ENCODE assay signal across 23 mouse cellular contexts in genomic region chr4:119185771-119186170, GRCm38 (mm10). TPM values are rescaled to one million over a fixed set of nuclear protein-coding genes. Genes with fewer than 3 reads are reported as not detected.
DNase-seq lines count a peak whose midpoint lies in the region; ATAC-seq and TF ChIP-seq lines count a peak whose summit lies in the region.
"Had no signal": no experiment of that assay in that cellular context is flagged by ENCODE, and none has a peak within 500 bp of the region (broad histone marks: within the 10 kb centered on the region; RNA-seq: fewer than 3 reads in every experiment).

No protein-coding gene starts in this region.

- WGBS in heart, embryonic 12.5 days = 81% methylated on average over 4 of the region's 4 CpGs
- 79% methylated on average over 4 of the region's 4 CpGs for WGBS in liver, embryonic 12.5 days (ENCODE audit: insufficient replicate concordance)
- WGBS in liver, embryonic 16.5 days (ENCODE audit: insufficient replicate concordance) = 78% methylated on average over 4 of the region's 4 CpGs
- WGBS in kidney, adult 2 months = 75% methylated on average over 4 of the region's 4 CpGs
- WGBS in intestine, postnatal 0 days = 77% methylated on average over 4 of the region's 4 CpGs

- peaks cover 10% of the 10 kb centered on the region for H3K4me1 ChIP-seq in heart, embryonic 12.5 days (replicated peaks)
- H3K4me1 ChIP-seq in G1E (ENCODE audit: insufficient read depth, low read depth, low read length) = peaks cover 78% of the 10 kb centered on the region
- H3K4me1 ChIP-seq in liver, embryonic 12.5 days = peaks cover 72% of the 10 kb centered on the region
- peaks cover 37% of the 10 kb centered on the region for H3K4me1 ChIP-seq in liver, embryonic 16.5 days (ENCODE audit: control insufficient read depth, low read depth, low read length)
- no peaks in the 10 kb centered on the region for H3K4me1 ChIP-seq in kidney, adult 2 months (ENCODE audit: control insufficient read depth, insufficient read depth, low read length)
- no peaks in the 10 kb centered on the region for H3K4me1 ChIP-seq in intestine, postnatal 0 days (replicated peaks; ENCODE audit: control insufficient read depth, insufficient read depth, low read length)
- H3K4me1 ChIP-seq: embryonic facial prominence, embryonic 10.5 days; forebrain, embryonic 15.5 days; hindbrain, embryonic 15.5 days had no signal

- H3K36me3 ChIP-seq in heart, embryonic 12.5 days = no peaks in the 10 kb centered on the region
- H3K36me3 ChIP-seq in G1E (replicated peaks) = peaks cover 77% of the 10 kb centered on the region
- peaks cover 81% of the 10 kb centered on the region for H3K36me3 ChIP-seq in liver, embryonic 12.5 days
- peaks cover 80% of the 10 kb centered on the region for H3K36me3 ChIP-seq in liver, embryonic 16.5 days (ENCODE audit: control insufficient read depth, insufficient read depth)
- no peaks in the 10 kb centered on the region for H3K36me3 ChIP-seq in kidney, adult 2 months (ENCODE audit: control insufficient read depth, insufficient read depth, low read length)
- no peaks in the 10 kb centered on the region for H3K36me3 ChIP-seq in intestine, postnatal 0 days (ENCODE audit: control insufficient read depth, insufficient read depth)
- H3K36me3 ChIP-seq: embryonic facial prominence, embryonic 10.5 days; forebrain, embryonic 15.5 days; heart, embryonic 15.5 days; hindbrain, embryonic 15.5 days had no signal

- H3K9ac ChIP-seq in heart, embryonic 12.5 days = no peak overlapping the region
- peak overlapping the region; percentile 36 for H3K9ac ChIP-seq in liver, embryonic 12.5 days
- peak overlapping the region; percentile 25; the same call in 1 of the 2 replicates for H3K9ac ChIP-seq in liver, embryonic 16.5 days (ENCODE audit: low read depth, low read length)
- H3K9ac ChIP-seq in intestine, postnatal 0 days (ENCODE audit: low read depth, low read length) = no peak overlapping the region
- H3K9ac ChIP-seq: forebrain, embryonic 15.5 days; heart, embryonic 15.5 days; hindbrain, embryonic 15.5 days had no signal

- H3K27ac ChIP-seq in heart, embryonic 12.5 days (ENCODE audit: poor library complexity, severe bottlenecking) = no peak overlapping the region
- peak overlapping the region; percentile 34; the same call in 1 of the 2 replicates for H3K27ac ChIP-seq in liver, embryonic 12.5 days
- no peak overlapping the region; the same call in 1 of the 2 replicates for H3K27ac ChIP-seq in liver, embryonic 16.5 days (ENCODE audit: low read length)
- H3K27ac ChIP-seq in kidney, adult 2 months (ENCODE audit: insufficient read depth, low read depth, low read length) = no peak overlapping the region
- H3K27ac ChIP-seq in intestine, postnatal 0 days (ENCODE audit: low read depth, low read length) = no peak overlapping the region
- H3K27ac ChIP-seq: embryonic facial prominence, embryonic 10.5 days; forebrain, embryonic 15.5 days; heart, adult 2 months; heart, embryonic 15.5 days; hindbrain, embryonic 15.5 days had no signal

- TF ChIP-seq CTCF in G1E (IDR thresholded peaks at IDR 0.05; ENCODE audit: low read depth, low read length) = no peak
- TF ChIP-seq CTCF in kidney, adult 2 months (conservative IDR thresholded peaks at IDR 0.05; ENCODE audit: insufficient read depth, insufficient read length, low read depth, low read length) = no peak
- TF ChIP-seq CTCF in intestine, postnatal 0 days (IDR thresholded peaks at IDR 0.05; ENCODE audit: low read depth) = no peak

- no peak for ATAC-seq in heart, embryonic 12.5 days (ENCODE audit: insufficient number of reproducible peaks, low FRiP score)
- no peak for ATAC-seq in G1E (ENCODE audit: extremely low read depth, insufficient number of reproducible peaks, low FRiP score, poor library complexity, severe bottlenecking)
- ATAC-seq in liver, embryonic 12.5 days = no peak
- no peak for ATAC-seq in liver, embryonic 16.5 days (ENCODE audit: low read depth)
- no peak for ATAC-seq in intestine, postnatal 0 days
- ATAC-seq: CD4-positive, CD25-positive, alpha-beta regulatory T cell, adult 4 months; forebrain, embryonic 15.5 days had no signal

- peak overlapping the region; percentile 24; the same call in 1 of the 2 replicates for H3K4me2 ChIP-seq in heart, embryonic 12.5 days
- H3K4me2 ChIP-seq in liver, embryonic 12.5 days = peak overlapping the region; percentile 80
- peak overlapping the region; percentile 83 for H3K4me2 ChIP-seq in liver, embryonic 16.5 days (ENCODE audit: low read depth, low read length)
- no peak overlapping the region for H3K4me2 ChIP-seq in intestine, postnatal 0 days (replicated peaks; ENCODE audit: low read depth)
- H3K4me2 ChIP-seq: forebrain, embryonic 15.5 days; heart, embryonic 15.5 days; hindbrain, embryonic 15.5 days had no signal

- H3K4me3 ChIP-seq in heart, embryonic 12.5 days = no peak overlapping the region
- peak overlapping the region; percentile 61; the same call in 1 of the 2 replicates for H3K4me3 ChIP-seq in G1E (ENCODE audit: low read depth, low read length)
- H3K4me3 ChIP-seq in liver, embryonic 12.5 days = peak overlapping the region; percentile 81
- peak overlapping the region; percentile 82 for H3K4me3 ChIP-seq in liver, embryonic 16.5 days (ENCODE audit: low read depth, low read length)
- H3K4me3 ChIP-seq in kidney, adult 2 months (ENCODE audit: insufficient read depth, low read depth, low read length) = no peak overlapping the region
- H3K4me3 ChIP-seq in intestine, postnatal 0 days (ENCODE audit: low read depth, low read length) = no peak overlapping the region
- H3K4me3 ChIP-seq: embryonic facial prominence, embryonic 10.5 days; forebrain, embryonic 15.5 days; heart, adult 2 months; heart, embryonic 15.5 days; hindbrain, embryonic 15.5 days had no signal

- no peak for DNase-seq in heart, adult 8-10 months (ENCODE audit: low spot score)
- no peak for DNase-seq in G1E (ENCODE audit: low spot score)
- DNase-seq in adrenal gland, postnatal 10 days = no peak
- DNase-seq in kidney, adult 2 months = no peak
- DNase-seq: adrenal gland, postnatal 14 days; cerebellum, adult 18-20 months; cerebellum, adult 9-11 months; gastrocnemius, postnatal 36 days; heart, adult 2 months; heart, postnatal 14 days had no signal

- H3K9me3 ChIP-seq in heart, embryonic 12.5 days (replicated peaks) = no peaks in the 10 kb centered on the region
- H3K9me3 ChIP-seq in G1E (replicated peaks) = no peaks in the 10 kb centered on the region
- no peaks in the 10 kb centered on the region for H3K9me3 ChIP-seq in liver, embryonic 12.5 days (replicated peaks)
- H3K9me3 ChIP-seq in liver, embryonic 16.5 days (replicated peaks; ENCODE audit: control insufficient read depth, low read length) = no peaks in the 10 kb centered on the region
- no peaks in the 10 kb centered on the region for H3K9me3 ChIP-seq in intestine, postnatal 0 days (ENCODE audit: control insufficient read depth)
- H3K9me3 ChIP-seq: embryonic facial prominence, embryonic 10.5 days; forebrain, embryonic 15.5 days; heart, embryonic 15.5 days; hindbrain, embryonic 15.5 days had no signal

- no peaks in the 10 kb centered on the region for H3K27me3 ChIP-seq in heart, embryonic 12.5 days (replicated peaks)
- no peaks in the 10 kb centered on the region for H3K27me3 ChIP-seq in G1E (ENCODE audit: insufficient read depth, low read length)
- no peaks in the 10 kb centered on the region for H3K27me3 ChIP-seq in liver, embryonic 12.5 days (replicated peaks)
- no peaks in the 10 kb centered on the region for H3K27me3 ChIP-seq in liver, embryonic 16.5 days (ENCODE audit: control insufficient read depth, insufficient read depth, low read depth, low read length)
- H3K27me3 ChIP-seq in kidney, adult 2 months (replicated peaks; ENCODE audit: control insufficient read depth, insufficient read depth, low read length) = no peaks in the 10 kb centered on the region
- no peaks in the 10 kb centered on the region; the same call in 1 of the 2 replicates for H3K27me3 ChIP-seq in intestine, postnatal 0 days (replicated peaks; ENCODE audit: control insufficient read depth, insufficient read depth, low read length)
- H3K27me3 ChIP-seq: forebrain, embryonic 15.5 days; heart, embryonic 15.5 days; hindbrain, embryonic 15.5 days had no signal

- TF ChIP-seq POLR2A in kidney, adult 2 months (IDR thresholded peaks at IDR 0.05; ENCODE audit: low read depth, low read length) = no peak

RNA-seq across cellular contexts. Expression of gene Ermap, which starts 4.0 kb away (rescaled TPM):
- polyA plus RNA-seq in heart, embryonic 12.5 days (2016; fragmentation: Nextera tagmentation; extraction: Ambion mirVana) = 22.9 and 26.7 TPM in 2 replicates
- under 1 TPM in 1 of 4 experiments, not detected in 3; 0.17 TPM for total RNA-seq in heart, adult 8-10 months (2022)
- total RNA-seq in G1E (2014; fragmentation: Nextera tagmentation) = 249 and 348 TPM in 2 replicates
- 81.1 and 96.0 TPM in 2 replicates for total RNA-seq in G1E (2017)
- 47.4 and 62.9 TPM in 2 replicates for polyA plus RNA-seq in G1E (2012)
- polyA plus RNA-seq in liver, embryonic 12.5 days (2016; fragmentation: Nextera tagmentation; extraction: Ambion mirVana) = 328 and 333 TPM in 2 replicates
- 359 and 361 TPM in 2 replicates for polyA plus RNA-seq in liver, embryonic 16.5 days (2015; fragmentation: Nextera tagmentation; extraction: Ambion mirVana)
- 1 to 10 TPM; 4.9 to 7.5 TPM for total RNA-seq in adrenal gland, postnatal 10 days (2021)
- 0.04 and 0.08 TPM in 2 replicates for polyA plus RNA-seq in kidney, adult 2 months (2012; rRNA removed)
- 0.05 and 0.18 TPM in 2 replicates for polyA plus RNA-seq in intestine, postnatal 0 days (2015; fragmentation: Nextera tagmentation; extraction: Ambion mirVana)
- total RNA-seq: gastrocnemius, adult 8-10 months; gastrocnemius, postnatal 36 days had no signal
- polyA plus RNA-seq: CD4-positive, CD25-positive, alpha-beta regulatory T cell, adult 4 months had no signal

RNA-seq across cellular contexts. Expression of gene Svbp, which starts 9.3 kb away (rescaled TPM):
- 127 TPM in 2 replicates for polyA plus RNA-seq in heart, embryonic 12.5 days (2016; fragmentation: Nextera tagmentation; extraction: Ambion mirVana)
- 10 to 100 TPM; 14.8 to 17.5 (median 15.8) TPM for total RNA-seq in heart, adult 8-10 months (2022)
- total RNA-seq in G1E (2014; fragmentation: Nextera tagmentation) = 47.3 and 63.2 TPM in 2 replicates
- total RNA-seq in G1E (2017) = 119 and 190 TPM in 2 replicates
- 515 and 560 TPM in 2 replicates for polyA plus RNA-seq in G1E (2012)
- 114 and 121 TPM in 2 replicates for polyA plus RNA-seq in liver, embryonic 12.5 days (2016; fragmentation: Nextera tagmentation; extraction: Ambion mirVana)
- 69.6 and 79.2 TPM in 2 replicates for polyA plus RNA-seq in liver, embryonic 16.5 days (2015; fragmentation: Nextera tagmentation; extraction: Ambion mirVana)
- total RNA-seq in adrenal gland, postnatal 10 days (2021) = 10 to 100 TPM; 24.6 to 27.8 TPM
- 29.2 and 35.4 TPM in 2 replicates for polyA plus RNA-seq in kidney, adult 2 months (2012; rRNA removed)
- polyA plus RNA-seq in intestine, postnatal 0 days (2015; fragmentation: Nextera tagmentation; extraction: Ambion mirVana) = 88.1 and 91.6 TPM in 2 replicates

RNA-seq across cellular contexts. Expression of gene Zfp691, which starts 11.8 kb away (rescaled TPM):
- 8.3 and 11.5 TPM in 2 replicates for polyA plus RNA-seq in heart, embryonic 12.5 days (2016; fragmentation: Nextera tagmentation; extraction: Ambion mirVana)
- 10 to 100 TPM; 19.3 to 23.9 (median 22.6) TPM for total RNA-seq in heart, adult 8-10 months (2022)
- total RNA-seq in G1E (2014; fragmentation: Nextera tagmentation) (29.7 and 50.3 TPM in 2 replicates), G1E (2017) (6.7 and 7.7 TPM in 2 replicates)
- polyA plus RNA-seq in G1E (2012) = 14.4 and 17.2 TPM in 2 replicates
- 3.6 and 3.8 TPM in 2 replicates for polyA plus RNA-seq in liver, embryonic 12.5 days (2016; fragmentation: Nextera tagmentation; extraction: Ambion mirVana)
- polyA plus RNA-seq in liver, embryonic 16.5 days (2015; fragmentation: Nextera tagmentation; extraction: Ambion mirVana) = 2.0 and 2.1 TPM in 2 replicates
- 10 to 100 TPM; 13.5 to 15.9 TPM for total RNA-seq in adrenal gland, postnatal 10 days (2021)
- 16.6 and 19.3 TPM in 2 replicates for polyA plus RNA-seq in kidney, adult 2 months (2012; rRNA removed)
- 3.4 and 3.6 TPM in 2 replicates for polyA plus RNA-seq in intestine, postnatal 0 days (2015; fragmentation: Nextera tagmentation; extraction: Ambion mirVana)

RNA-seq across cellular contexts. Expression of gene Tmem269, which starts 32.2 kb away (rescaled TPM):
- polyA plus RNA-seq in heart, embryonic 12.5 days (2016; fragmentation: Nextera tagmentation; extraction: Ambion mirVana) = 0.19 TPM in 1 of 2 replicates, not detected in the other
- not detected for total RNA-seq in heart, adult 8-10 months (2022)
- not detected in 2 replicates for total RNA-seq in G1E (2014; fragmentation: Nextera tagmentation)
- total RNA-seq in G1E (2017) = not detected in 2 replicates
- polyA plus RNA-seq in G1E (2012) = not detected in 2 replicates
- not detected in 2 replicates for polyA plus RNA-seq in liver, embryonic 12.5 days (2016; fragmentation: Nextera tagmentation; extraction: Ambion mirVana)
- not detected in 2 replicates for polyA plus RNA-seq in liver, embryonic 16.5 days (2015; fragmentation: Nextera tagmentation; extraction: Ambion mirVana)
- total RNA-seq in adrenal gland, postnatal 10 days (2021) = under 1 TPM; 0.27 to 0.39 TPM
- 0.13 and 0.29 TPM in 2 replicates for polyA plus RNA-seq in kidney, adult 2 months (2012; rRNA removed)
- polyA plus RNA-seq in intestine, postnatal 0 days (2015; fragmentation: Nextera tagmentation; extraction: Ambion mirVana) = 0.10 and 0.12 TPM in 2 replicates
- total RNA-seq: gastrocnemius, postnatal 36 days; heart, adult 2 months; heart, postnatal 14 days; MEL had no signal
- polyA plus RNA-seq: CD4-positive, CD25-positive, alpha-beta regulatory T cell, adult 4 months; forebrain, embryonic 11.5 days; hindbrain, embryonic 11.5 days had no signal

RNA-seq across cellular contexts. Expression of gene AU022252, which starts 46.7 kb away (rescaled TPM):
- polyA plus RNA-seq in heart, embryonic 12.5 days (2016; fragmentation: Nextera tagmentation; extraction: Ambion mirVana) = 27.8 and 28.9 TPM in 2 replicates
- 10 to 100 TPM; 15.8 to 26.5 (median 22.3) TPM for total RNA-seq in heart, adult 8-10 months (2022)
- total RNA-seq in G1E (2014; fragmentation: Nextera tagmentation) = 16.2 and 25.9 TPM in 2 replicates
- total RNA-seq in G1E (2017) = 13.8 and 14.0 TPM in 2 replicates
- polyA plus RNA-seq in G1E (2012) = 10.1 and 15.2 TPM in 2 replicates
- polyA plus RNA-seq in liver, embryonic 12.5 days (2016; fragmentation: Nextera tagmentation; extraction: Ambion mirVana) = 18.1 and 19.6 TPM in 2 replicates
- 10.0 and 11.6 TPM in 2 replicates for polyA plus RNA-seq in liver, embryonic 16.5 days (2015; fragmentation: Nextera tagmentation; extraction: Ambion mirVana)
- 10 to 100 TPM; 24.9 to 25.6 TPM for total RNA-seq in adrenal gland, postnatal 10 days (2021)
- 9.9 and 11.8 TPM in 2 replicates for polyA plus RNA-seq in kidney, adult 2 months (2012; rRNA removed)
- polyA plus RNA-seq in intestine, postnatal 0 days (2015; fragmentation: Nextera tagmentation; extraction: Ambion mirVana) = 15.0 and 15.1 TPM in 2 replicates

Comparison
In these comparisons a context has a peak if more than half of its experiments do, and no peak if none do; other contexts are left out.
1. H3K4me3 ChIP-seq: peak in G1E (single experiment), liver, embryonic 12.5 days (single experiment) and liver, embryonic 16.5 days (single experiment); none in heart, embryonic 12.5 days (single experiment), kidney, adult 2 months (single experiment) and intestine, postnatal 0 days (single experiment).
2. H3K9ac ChIP-seq: peak in liver, embryonic 12.5 days (single experiment) and liver, embryonic 16.5 days (single experiment); none in heart, embryonic 12.5 days (single experiment) and intestine, postnatal 0 days (single experiment).
3. RNA of gene Ermap, which starts 4.0 kb away (polyA plus RNA-seq): 359 to 361 TPM in liver, embryonic 16.5 days, 328 to 333 TPM in liver, embryonic 12.5 days, 47.4 to 62.9 TPM in G1E and 22.9 to 26.7 TPM in heart, embryonic 12.5 days; 0.05 to 0.18 TPM in intestine, postnatal 0 days and 0.04 to 0.08 TPM in kidney, adult 2 months; every median in the first group is over 10 times any median in the second.